Mouse (Mus musculus) liver, embryonic 16.5 days (tissue): Measurements from ENCODE around the gene Dhh. TPM values are rescaled to one million over a fixed set of nuclear protein-coding genes. Genes with fewer than 3 reads are reported as not detected.
"Not testable (repeated sequence)": the region's sequence is repeated elsewhere in the genome, so short reads cannot be mapped to it uniquely, and the experiment has no call there.

ENCODE experiments used
- ATAC-seq: fragments of 200-750 bp; cut with Nextera tagmentation; 2 replicates; pipeline ENCODE4 v1.8.0; 2017; ENCODE audit warnings: low read depth, mild to moderate bottlenecking, moderate number of reproducible peaks, moderate library complexity
- H3K27ac ChIP-seq: fragments of 300-500 bp; sonication (generic); 2 replicates; pipeline ENCODE4 v1.5.1; 2014; ENCODE audit warnings: mild to moderate bottlenecking, low read length
- H3K27me3 ChIP-seq: fragments of 300-500 bp; sonication (generic); 2 replicates; pipeline ENCODE4 v1.6.1; 2014; ENCODE audit warnings: low read depth, low read length, mixed read lengths; ENCODE audit not compliant: control insufficient read depth, insufficient read depth
- H3K36me3 ChIP-seq: fragments of 300-500 bp; sonication (generic); 2 replicates; pipeline ENCODE4 v1.6.1; 2014; ENCODE audit warnings: mild to moderate bottlenecking; ENCODE audit not compliant: control insufficient read depth, insufficient read depth
- H3K4me1 ChIP-seq: fragments of 300-500 bp; sonication (generic); 2 replicates; pipeline ENCODE4 v1.6.1; 2014; ENCODE audit warnings: low read depth, low read length, mixed read lengths; ENCODE audit not compliant: control insufficient read depth
- H3K4me2 ChIP-seq: fragments of 300-500 bp; sonication (generic); 2 replicates; pipeline ENCODE4 v1.6.1; 2014; ENCODE audit warnings: low read depth, low read length, mixed read lengths
- H3K4me3 ChIP-seq: fragments of 300-500 bp; sonication (generic); 2 replicates; pipeline ENCODE4 v1.5.1; 2014; ENCODE audit warnings: low read depth, mild to moderate bottlenecking, low read length
- H3K9ac ChIP-seq: fragments of 300-500 bp; sonication (generic); 2 replicates; pipeline ENCODE4 v1.6.1; 2014; ENCODE audit warnings: low read depth, low read length
- H3K9me3 ChIP-seq: fragments of 300-500 bp; sonication (generic); replicated peaks from 2 replicates; pipeline ENCODE4 v1.6.1; 2016; ENCODE audit warnings: low read length; ENCODE audit not compliant: control insufficient read depth
- WGBS: fragments of 180-500 bp; shearing (Covaris S2); extraction: QIAGEN DNeasy Blood & Tissue Kit; methylation state at CpG from one replicate; pipeline ENCODE4 v1.1.7; 2014; ENCODE audit not compliant: insufficient replicate concordance; 5-methylcytosine and 5-hydroxymethylcytosine counted together
- polyA plus RNA-seq: library from polyadenylated mRNA; unstranded; fragments of >200 nt; fragmentation: Nextera tagmentation; extraction: Ambion mirVana; gene quantifications from 2 replicates; pipeline ENCODE4 v1.2.1, GENCODE M21; 2015

Gene Dhh
- polyA plus RNA-seq, 1 experiment from 2014 or later, result 0.11 TPM

DNA sequence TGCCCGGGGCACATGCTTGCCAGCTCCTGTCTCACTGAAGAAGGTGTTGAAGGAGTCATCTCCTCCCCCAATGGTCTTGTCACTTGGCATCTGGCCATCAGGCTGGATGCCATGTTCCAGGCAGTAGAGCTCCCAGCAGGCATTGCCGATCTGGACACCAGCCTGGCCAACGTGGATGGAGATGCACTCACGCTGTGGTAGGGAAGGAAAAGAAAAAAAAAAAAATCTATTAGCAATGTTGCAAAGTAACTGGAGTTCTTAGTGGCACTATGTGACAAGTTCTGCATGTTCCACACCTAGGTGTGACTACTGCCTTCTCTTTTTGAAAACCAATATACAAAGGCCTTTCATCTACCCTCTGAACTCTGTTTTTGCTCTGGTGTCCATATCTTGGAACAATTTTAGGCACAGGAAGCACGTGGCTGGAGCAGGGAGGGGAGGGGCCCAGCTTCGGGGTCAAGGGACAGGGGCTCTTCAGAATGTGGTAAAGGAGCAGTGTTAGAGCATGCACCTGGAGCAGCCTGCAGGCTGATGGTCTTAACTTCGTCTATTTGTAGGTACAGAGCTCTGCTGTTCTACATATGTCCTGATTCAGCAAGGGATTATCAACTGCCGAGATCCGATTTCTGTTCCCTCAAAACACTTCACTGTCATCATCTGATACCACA lies 34.8 kb upstream of the Dhh start:
- ATAC-seq, H3K36me3 ChIP-seq, H3K27me3 ChIP-seq, H3K9me3 ChIP-seq: not testable (repeated sequence)
- Histone ChIP-seq H3K4me3 (peak overlapping the region; percentile 76), H3K9ac (peak overlapping the region; percentile 93), H3K4me1 (peaks cover 17% of the 10 kb centered on the region), H3K4me2 (peak overlapping the region; percentile 86), H3K27ac (peak overlapping the region; percentile 97)
- WGBS, result 11% methylated on average over 8 of the region's 9 CpGs

- H3K4me1 ChIP-seq, result peaks cover 17% of the 10 kb centered on the region
- H3K27ac ChIP-seq, result no peak overlapping the region
- no peak overlapping the region for H3K4me2 ChIP-seq
- H3K4me3 ChIP-seq, result no peak overlapping the region
- peaks cover 8% of the 10 kb centered on the region for H3K36me3 ChIP-seq
- H3K9me3 ChIP-seq, result 0 out of 2 replicates have a peak, but pooled peaks cover 2% of the 10 kb centered on the region
- H3K27me3 ChIP-seq, result no peaks in the 10 kb centered on the region
- no peak for ATAC-seq
- 0 out of 2 replicates have a peak overlapping the region, but pooled peaks have one; percentile 9 for H3K9ac ChIP-seq
- 77% methylated on average over 3 of the region's 3 CpGs for WGBS
These were observed 32.7 kb upstream of the Dhh start for GRCm38 (mm10) chr15:98930998-98931397.

GRCm38 (mm10) chr15:98930017-98930734 lies 31.8 kb upstream of the Dhh start:
- H3K27ac ChIP-seq, result no peak overlapping the region
- peaks cover 8% of the 10 kb centered on the region for H3K36me3 ChIP-seq
- 0 out of 2 replicates have a peak, but pooled peaks cover 2% of the 10 kb centered on the region for H3K9me3 ChIP-seq
- no peaks in the 10 kb centered on the region for H3K27me3 ChIP-seq
- ATAC-seq, result no peak
- WGBS, result 39% methylated on average over 8 of the region's 8 CpGs
- H3K4me1 ChIP-seq, result peaks cover 9% of the 10 kb centered on the region
- no peak overlapping the region for H3K4me3 ChIP-seq
- no peak overlapping the region for H3K4me2 ChIP-seq
- no peak overlapping the region for H3K9ac ChIP-seq

GRCm38 (mm10) chr15:98928598-98929240 lies 30.4 kb upstream of the Dhh start:
- no peak overlapping the region for H3K27ac ChIP-seq
- 0 out of 2 replicates have a peak, but pooled peaks cover 2% of the 10 kb centered on the region for H3K9me3 ChIP-seq
- no peaks in the 10 kb centered on the region for H3K27me3 ChIP-seq
- no peak overlapping the region for H3K4me2 ChIP-seq
- WGBS, result 16% methylated on average over 13 of the region's 13 CpGs
- H3K4me1 ChIP-seq, result peaks cover 8% of the 10 kb centered on the region
- H3K4me3 ChIP-seq, result no peak overlapping the region
- no peak for ATAC-seq
- no peak overlapping the region for H3K9ac ChIP-seq
- peaks cover 8% of the 10 kb centered on the region for H3K36me3 ChIP-seq

DNA sequence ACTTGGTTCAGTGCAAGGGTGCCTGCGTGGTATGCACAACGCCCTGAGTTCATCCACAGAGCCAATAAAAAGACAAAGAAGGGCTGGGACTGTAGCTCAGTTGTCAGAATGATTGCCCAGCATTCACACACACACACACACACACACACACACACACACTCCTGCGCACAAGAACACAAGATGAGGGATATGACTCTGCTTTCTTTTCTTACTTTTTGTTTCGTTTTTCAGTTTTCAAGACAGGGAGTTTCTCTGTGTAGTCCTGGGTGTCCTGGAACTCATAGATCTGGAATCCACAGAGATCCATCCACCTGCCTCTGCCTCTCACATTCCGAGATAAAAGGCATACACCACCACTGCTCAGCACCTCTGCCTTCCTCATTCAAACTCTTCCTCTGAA lies 29.2 kb upstream of the Dhh start:
- H3K27ac ChIP-seq, result no peak overlapping the region
- no peaks in the 10 kb centered on the region for H3K27me3 ChIP-seq
- 63% methylated on average over 5 of the region's 5 CpGs for WGBS
- no peak for ATAC-seq
- H3K9me3 ChIP-seq, result 0 out of 2 replicates have a peak, but pooled peaks cover 2% of the 10 kb centered on the region
- H3K9ac ChIP-seq, result no peak overlapping the region
- H3K4me3 ChIP-seq, result no peak overlapping the region
- H3K36me3 ChIP-seq, result peaks cover 8% of the 10 kb centered on the region
- H3K4me1 ChIP-seq, result peaks cover 8% of the 10 kb centered on the region
- no peak overlapping the region for H3K4me2 ChIP-seq

DNA sequence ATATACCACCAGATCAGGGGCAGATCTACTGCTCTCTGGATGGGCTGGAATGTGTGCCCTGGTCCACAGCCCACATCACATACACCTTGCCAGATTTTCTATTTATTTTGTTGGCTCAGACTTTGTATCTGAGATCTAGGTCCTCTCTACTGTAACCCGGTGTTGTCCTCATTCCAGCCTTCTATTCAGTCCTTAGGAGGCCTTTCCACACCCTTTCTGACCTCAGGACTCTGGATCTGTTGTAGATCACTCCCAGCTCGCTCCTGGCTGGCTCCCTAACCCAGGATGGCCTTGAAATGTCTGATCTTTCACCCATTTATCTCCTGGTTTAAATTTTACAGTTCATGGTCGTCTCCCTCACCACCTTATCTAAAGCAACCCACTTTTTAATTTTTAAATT lies 26.3 kb upstream of the Dhh start:
- no peak overlapping the region for H3K4me3 ChIP-seq
- H3K9ac ChIP-seq, result no peak overlapping the region
- H3K36me3 ChIP-seq, result no peaks in the 10 kb centered on the region
- H3K27ac ChIP-seq, result peak overlapping the region; percentile 28
- peak; percentile 72 for ATAC-seq
- H3K4me1 ChIP-seq, result peaks cover 2% of the 10 kb centered on the region; the same call in 1 of the 2 replicates
- H3K27me3 ChIP-seq, result no peaks in the 10 kb centered on the region
- 49% methylated on average over 3 of the region's 3 CpGs for WGBS
- H3K4me2 ChIP-seq, result no peak overlapping the region
- 0 out of 2 replicates have a peak, but pooled peaks cover 2% of the 10 kb centered on the region for H3K9me3 ChIP-seq

GRCm38 (mm10) chr15:98923031-98923537 lies 24.7 kb upstream of the Dhh start:
- 56% methylated on average over 2 of the region's 2 CpGs for WGBS
- Histone ChIP-seq H3K4me2 (no peak overlapping the region), H3K4me3 (no peak overlapping the region), H3K27me3 (no peaks in the 10 kb centered on the region), H3K27ac (peak overlapping the region; percentile 50), H3K36me3 (no peaks in the 10 kb centered on the region), H3K9me3 (0 out of 2 replicates have a peak, but pooled peaks cover 2% of the 10 kb centered on the region), H3K9ac (no peak overlapping the region), H3K4me1 (peaks cover 7% of the 10 kb centered on the region; the same call in 1 of the 2 replicates)
- no peak for ATAC-seq

GRCm38 (mm10) chr15:98922581-98922980 lies 24.2 kb upstream of the Dhh start:
- no peak overlapping the region for H3K9ac ChIP-seq
- WGBS, result 29% methylated on average over 3 of the region's 3 CpGs
- ATAC-seq, result no peak
- no peak overlapping the region for H3K4me3 ChIP-seq
- no peak overlapping the region for H3K4me2 ChIP-seq
- H3K4me1 ChIP-seq, result peaks cover 7% of the 10 kb centered on the region; the same call in 1 of the 2 replicates
- no peaks in the 10 kb centered on the region for H3K36me3 ChIP-seq
- H3K27me3 ChIP-seq, result no peaks in the 10 kb centered on the region
- H3K9me3 ChIP-seq, result 0 out of 2 replicates have a peak, but pooled peaks cover 2% of the 10 kb centered on the region
- H3K27ac ChIP-seq, result peak overlapping the region; percentile 59
